Mouse (Mus musculus) MEL (cell line): ENCODE results near the gene Phxr2. TPM values are rescaled to one million over a fixed set of nuclear protein-coding genes. Genes with fewer than 3 reads are reported as not detected.

Experiments used
- DNase-seq: peaks from one replicate; pipeline ENCODE4 v3.0.0; 2011; ENCODE audit warnings: low read depth, low spot score
- H3K27ac ChIP-seq: 2 replicates; pipeline ENCODE4 v1.5.1; 2012; ENCODE audit warnings: low read depth, mild to moderate bottlenecking, control low read depth, low read length, moderate library complexity; ENCODE audit not compliant: control insufficient read depth
- H3K27me3 ChIP-seq, 2 experiments: fragments of 150-350 bp in 1 of 2; sonication (generic) in 1 of 2; 2 replicates each; pipeline ENCODE4 v1.6.1; 2012; ENCODE audit warnings: low read length in 2 of 2, mild to moderate bottlenecking in 2 of 2, improper control_type of control experiment in 1 of 2, moderate library complexity in 1 of 2; ENCODE audit not compliant: insufficient read depth in 2 of 2, control insufficient read depth in 1 of 2
- H3K36me3 ChIP-seq, 2 experiments: 2 replicates each; pipeline ENCODE4 v1.6.1; 2012 to 2014; ENCODE audit warnings: low read length in 2 of 2, improper control_type of control experiment in 1 of 2, inconsistent platforms in 1 of 2, mild to moderate bottlenecking in 1 of 2; ENCODE audit not compliant: insufficient read depth in 2 of 2, control insufficient read depth in 1 of 2
- H3K4me1 ChIP-seq, 2 experiments: fragments of 150-350 bp in 1 of 2; sonication (generic) in 1 of 2; 2 replicates each; pipeline ENCODE4 v1.6.1; 2012; ENCODE audit warnings: low read length in 2 of 2, improper control_type of control experiment in 1 of 2, mild to moderate bottlenecking in 1 of 2; ENCODE audit not compliant: insufficient read depth in 2 of 2, control insufficient read depth in 1 of 2
- H3K4me3 ChIP-seq, 2 experiments: fragments of 150-350 bp in 1 of 2; sonication (generic) in 1 of 2; 2 replicates each; pipeline ENCODE4 v1.5.1; 2012; ENCODE audit warnings: low read depth in 2 of 2, low read length in 2 of 2, mild to moderate bottlenecking in 2 of 2, moderate library complexity in 2 of 2, control low read depth in 1 of 2, improper control_type of control experiment in 1 of 2; ENCODE audit not compliant: control insufficient read depth in 1 of 2, insufficient read depth in 1 of 2
- H3K79me2 ChIP-seq: 2 replicates; pipeline ENCODE4 v1.6.1; 2012; ENCODE audit warnings: mild to moderate bottlenecking, low read length, moderate library complexity; ENCODE audit not compliant: control insufficient read depth, poor library complexity, insufficient read depth
- H3K9ac ChIP-seq: 2 replicates; pipeline ENCODE4 v1.6.1; 2012; ENCODE audit warnings: low read depth, mild to moderate bottlenecking, control low read depth, low read length, moderate library complexity; ENCODE audit not compliant: control insufficient read depth, poor library complexity, severe bottlenecking
- H3K9me3 ChIP-seq: fragments of 150-350 bp; sonication (generic); replicated peaks from 2 replicates; pipeline ENCODE4 v1.6.1; 2012; ENCODE audit warnings: mild to moderate bottlenecking, low read length, improper control_type of control experiment, moderate library complexity; ENCODE audit not compliant: insufficient read depth
- CHD1 ChIP-seq: IDR thresholded peaks from 2 replicates; pipeline ENCODE4 v1.6.1; 2012; ENCODE audit warnings: low read depth, mild to moderate bottlenecking, inconsistent platforms, low read length, improper control_type of control experiment
- CHD2 ChIP-seq: IDR thresholded peaks from 2 replicates; pipeline ENCODE4 v1.6.1; 2011; ENCODE audit warnings: low read length, improper control_type of control experiment
- CTCF ChIP-seq, 3 experiments: IDR thresholded peaks in 2 of 3; conservative IDR thresholded peaks in 1 of 3; 2 replicates each; pipeline ENCODE4 v1.5.1; 2011 to 2012; ENCODE audit warnings: low read length in 3 of 3, low read depth in 2 of 3, mild to moderate bottlenecking in 2 of 3, improper control_type of control experiment in 1 of 3, inconsistent platforms in 1 of 3, mixed read lengths in 1 of 3, moderate library complexity in 1 of 3; ENCODE audit not compliant: control insufficient read depth in 1 of 3, insufficient read depth in 1 of 3, poor library complexity in 1 of 3, severe bottlenecking in 1 of 3
- ELF1 ChIP-seq: IDR thresholded peaks from 2 replicates; pipeline ENCODE4 v1.6.1; 2014; ENCODE audit warnings: low read depth, mild to moderate bottlenecking, inconsistent platforms, low read length, improper control_type of control experiment, moderate library complexity
- GABPA ChIP-seq: IDR thresholded peaks from 2 replicates; pipeline ENCODE4 v1.6.1; 2012; ENCODE audit warnings: low read depth, mild to moderate bottlenecking, inconsistent platforms, low read length, improper control_type of control experiment, moderate library complexity
- GATA1 ChIP-seq: IDR thresholded peaks from 2 replicates; pipeline ENCODE4 v1.6.1; 2011; ENCODE audit warnings: low read depth, low read length, improper control_type of control experiment
- HCFC1 ChIP-seq: IDR thresholded peaks from 2 replicates; pipeline ENCODE4 v1.6.1; 2012; ENCODE audit warnings: low read depth, mild to moderate bottlenecking, inconsistent platforms, low read length, improper control_type of control experiment, moderate library complexity
- JUND ChIP-seq: IDR thresholded peaks from 2 replicates; pipeline ENCODE4 v1.6.1; 2011; ENCODE audit warnings: low read depth, mild to moderate bottlenecking, improper control_type of control experiment, low read length
- MAFK ChIP-seq: IDR thresholded peaks from 2 replicates; pipeline ENCODE4 v1.6.1; 2011; ENCODE audit warnings: low read depth, mild to moderate bottlenecking, low read length, improper control_type of control experiment, borderline replicate concordance
- MEF2A ChIP-seq: IDR thresholded peaks from 2 replicates; pipeline ENCODE4 v1.6.1; 2014; ENCODE audit warnings: low read depth, mild to moderate bottlenecking, inconsistent platforms, low read length, improper control_type of control experiment; ENCODE audit not compliant: poor library complexity, insufficient replicate concordance, severe bottlenecking; ENCODE audit errors: extremely low read depth
- MXI1 ChIP-seq: IDR thresholded peaks from 2 replicates; pipeline ENCODE4 v1.6.1; 2011; ENCODE audit warnings: mild to moderate bottlenecking, low read depth, low read length, improper control_type of control experiment
- NRF1 ChIP-seq: IDR thresholded peaks from 2 replicates; pipeline ENCODE4 v1.6.1; 2014; ENCODE audit warnings: low read depth, mild to moderate bottlenecking, inconsistent platforms, low read length, improper control_type of control experiment, moderate library complexity; ENCODE audit not compliant: poor library complexity, insufficient read depth, severe bottlenecking
- POLR2A ChIP-seq, 2 experiments: IDR thresholded peaks; 2 replicates each; pipeline ENCODE4 v1.6.1; 2011 to 2012; ENCODE audit warnings: low read length in 2 of 2, mild to moderate bottlenecking in 2 of 2, control low read depth in 1 of 2, improper control_type of control experiment in 1 of 2, low read depth in 1 of 2, moderate library complexity in 1 of 2; ENCODE audit not compliant: control insufficient read depth in 1 of 2, insufficient read depth in 1 of 2, poor library complexity in 1 of 2
- RAD21 ChIP-seq: IDR thresholded peaks from 2 replicates; pipeline ENCODE4 v1.6.1; 2011; ENCODE audit warnings: mild to moderate bottlenecking, low read depth, low read length, improper control_type of control experiment
- SMC3 ChIP-seq: IDR thresholded peaks from 2 replicates; pipeline ENCODE4 v1.6.1; 2011; ENCODE audit warnings: low read depth, low read length, improper control_type of control experiment
- TCF12 ChIP-seq: IDR thresholded peaks from 2 replicates; pipeline ENCODE4 v1.6.1; 2014; ENCODE audit warnings: low read depth, mild to moderate bottlenecking, inconsistent platforms, low read length, improper control_type of control experiment, moderate library complexity
- UBTF ChIP-seq: IDR thresholded peaks from 2 replicates; pipeline ENCODE4 v1.6.1; 2012; ENCODE audit warnings: low read depth, mild to moderate bottlenecking, inconsistent platforms, low read length, improper control_type of control experiment, moderate library complexity, borderline replicate concordance; ENCODE audit not compliant: insufficient read depth
- USF2 ChIP-seq, 2 experiments: IDR thresholded peaks; 2 replicates each; pipeline ENCODE4 v1.6.1; 2011 to 2012; ENCODE audit warnings: improper control_type of control experiment in 2 of 2, low read length in 2 of 2, borderline replicate concordance in 1 of 2, inconsistent platforms in 1 of 2, low read depth in 1 of 2, mild to moderate bottlenecking in 1 of 2; ENCODE audit not compliant: insufficient read depth in 1 of 2
- ZC3H11A ChIP-seq: IDR thresholded peaks from 2 replicates; pipeline ENCODE4 v1.6.1; 2012; ENCODE audit warnings: low read depth, mild to moderate bottlenecking, inconsistent platforms, low read length, improper control_type of control experiment
- ZMIZ1 ChIP-seq: IDR thresholded peaks from 2 replicates; pipeline ENCODE4 v1.6.1; 2012; ENCODE audit warnings: low read depth, mild to moderate bottlenecking, inconsistent platforms, low read length, improper control_type of control experiment, moderate library complexity
- polyA plus RNA-seq, 2 experiments: library from polyadenylated mRNA; stranded (reverse) in 1 of 2; unstranded in 1 of 2; fragments of >175 nt in 1 of 2; fragments of >200 nt in 1 of 2; gene quantifications; 2 replicates each; pipeline versions ENCODE4 v1.2.1 to v1.2.4; 2012; ENCODE audit warnings: low replicate concordance in 2 of 2, low read depth in 1 of 2; ENCODE audit not compliant: insufficient read length in 2 of 2, insufficient read depth in 1 of 2, missing spikeins in 1 of 2
- total RNA-seq: library from RNA; depleted of rRNA; stranded (reverse); fragments of 300-350 nt; gene quantifications from 2 replicates; pipeline ENCODE4 v1.2.3, GENCODE M21; 2012

Gene Phxr2
- total and polyA plus RNA-seq, 3 experiments = not detected

GRCm38 (mm10) chr10:99116650-99117615, 9.2 kb downstream of the Phxr2 start:
- H3K9ac ChIP-seq = no peak overlapping the region
- no peaks in the 10 kb centered on the region for H3K27me3 ChIP-seq
- TF ChIP-seq MAFK (no peak), RAD21 (no peak), MEF2A (no peak), ZMIZ1 (no peak), ZC3H11A (no peak), TCF12 (no peak), MXI1 (no peak), CHD1 (no peak), HCFC1 (no peak), SMC3 (no peak), UBTF (no peak), ELF1 (no peak), GATA1 (no peak), CHD2 (no peak), POLR2A (IDR thresholded peaks at IDR 0.05; ENCODE audit: control insufficient read depth in 1 of 2, insufficient read depth in 1 of 2, low read depth in 1 of 2, low read length in 2 of 2, poor library complexity in 1 of 2) (no peak), USF2 (IDR thresholded peaks at IDR 0.05; ENCODE audit: borderline replicate concordance in 1 of 2, insufficient read depth in 1 of 2, low read depth in 1 of 2, low read length in 2 of 2) (no peak), NRF1 (no peak), CTCF (IDR thresholded peaks at IDR 0.05 in 2 of 3, conservative IDR thresholded peaks at IDR 0.05 in 1 of 3; ENCODE audit: control insufficient read depth in 1 of 3, insufficient read depth in 1 of 3, low read depth in 2 of 3, low read length in 3 of 3, poor library complexity in 1 of 3, severe bottlenecking in 1 of 3) (no peak)
- no peak for DNase-seq
- no peaks in the 10 kb centered on the region for H3K79me2 ChIP-seq
- no peak overlapping the region for H3K27ac ChIP-seq
- H3K9me3 ChIP-seq = no peaks in the 10 kb centered on the region
- no peaks in the 10 kb centered on the region for H3K36me3 ChIP-seq
- no peak overlapping the region for H3K4me3 ChIP-seq
- no peaks in the 10 kb centered on the region for H3K4me1 ChIP-seq

- Histone ChIP-seq H3K27me3 (no peaks in the 10 kb centered on the region), H3K4me1 (no peaks in the 10 kb centered on the region), H3K36me3 (no peaks in the 10 kb centered on the region), H3K79me2 (0 out of 2 replicates have a peak, but pooled peaks cover 1% of the 10 kb centered on the region), H3K27ac (no peak overlapping the region), H3K9me3 (no peaks in the 10 kb centered on the region), H3K9ac (no peak overlapping the region), H3K4me3 (no peak overlapping the region)
- DNase-seq = no peak
- TF ChIP-seq CHD1 (no peak), HCFC1 (no peak), JUND (no peak), RAD21 (no peak), GABPA (no peak)
Observed at GRCm38 (mm10) chr10:99116237-99116632, 9.9 kb downstream of the Phxr2 start.
